Mouse (Mus musculus): Measurements from ENCODE around the gene Tbc1d7. TPM values are rescaled to one million over a fixed set of nuclear protein-coding genes. Genes with fewer than 3 reads are reported as not detected.

Tbc1d7 gene
- polyA plus RNA-seq, 2 experiments, result 4.7 to 12.6 TPM

DNA sequence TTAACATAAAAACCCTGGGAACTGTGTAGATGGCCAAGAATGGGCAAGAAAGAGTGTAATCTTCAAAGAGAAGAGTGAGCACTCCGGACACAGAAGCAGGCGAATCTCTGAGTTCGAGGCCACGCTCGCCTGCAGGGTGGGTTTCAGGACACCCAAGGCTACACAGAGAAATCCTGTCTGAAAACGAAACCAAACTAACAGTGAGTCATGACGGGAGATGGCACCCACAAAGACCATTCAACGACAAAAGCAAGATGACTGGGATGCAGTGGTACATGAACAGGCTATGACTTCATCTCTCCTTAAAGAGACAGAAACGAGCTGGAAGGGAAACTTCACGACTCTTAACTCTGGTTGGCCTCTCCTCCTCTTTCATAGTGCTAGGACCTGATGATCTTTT, 31.1 kb upstream of the Tbc1d7 start:
- Histone ChIP-seq H3K27ac (no peak overlapping the region), H3K4me1 (replicated peaks; ENCODE audit: control insufficient read depth in 2 of 2, insufficient read depth in 2 of 2, low read length in 1 of 2) (no peaks in the 10 kb centered on the region), H3K9ac (replicated peaks) (no peak overlapping the region), H3K4me2 (ENCODE audit: low read depth) (no peak overlapping the region), H3K4me3 (ENCODE audit: insufficient read depth in 1 of 2, low read depth in 2 of 2, low read length in 2 of 2) (no peak overlapping the region), H3K27me3 (ENCODE audit: control insufficient read depth, insufficient read depth, low read length) (no peaks in the 10 kb centered on the region; the same call in 1 of the 2 replicates), H3K9me3 (ENCODE audit: control insufficient read depth, low read length) (no peaks in the 10 kb centered on the region), H3K36me3 (replicated peaks; ENCODE audit: control insufficient read depth, insufficient read depth, low read depth) (no peaks in the 10 kb centered on the region)
- no peak for TF ChIP-seq CTCF (IDR thresholded peaks at IDR 0.05; ENCODE audit: low read depth)
- no peak for TF ChIP-seq EP300 (IDR thresholded peaks at IDR 0.05; ENCODE audit: low read depth)
- WGBS (ENCODE audit: insufficient replicate concordance), result 64% methylated on average over 10 of the region's 10 CpGs
- ATAC-seq (ENCODE audit: insufficient read depth) (no peak), DNase-seq (ENCODE audit: low read depth in 3 of 3, low spot score in 3 of 3) (no peak)

DNA sequence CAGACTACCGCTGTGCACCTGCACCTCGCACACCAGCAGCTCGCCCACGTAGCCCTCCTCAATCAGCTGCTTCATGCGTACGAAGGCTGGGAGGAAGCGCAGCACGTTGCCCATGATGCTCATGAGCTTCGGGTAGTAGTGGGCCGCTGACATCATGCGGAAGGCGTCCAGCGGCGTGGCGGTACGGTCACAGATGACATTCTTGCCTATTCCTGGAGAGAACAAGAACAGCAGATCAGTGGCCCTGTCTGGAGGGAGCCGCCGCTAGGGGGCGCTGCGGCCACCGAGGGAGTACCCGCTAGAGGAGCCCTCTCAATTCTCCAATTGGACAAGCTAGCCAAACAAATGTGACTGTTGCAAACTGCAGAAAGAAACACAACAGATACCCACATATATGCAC, 29.7 kb upstream of the Tbc1d7 start:
- Histone ChIP-seq H3K27me3 (ENCODE audit: control insufficient read depth, insufficient read depth, low read length) (no peaks in the 10 kb centered on the region; the same call in none of the 2 replicates), H3K36me3 (replicated peaks; ENCODE audit: control insufficient read depth, insufficient read depth, low read depth) (no peaks in the 10 kb centered on the region), H3K9ac (replicated peaks) (no peak overlapping the region), H3K4me3 (ENCODE audit: insufficient read depth in 1 of 2, low read depth in 2 of 2, low read length in 2 of 2) (no peak overlapping the region), H3K4me2 (ENCODE audit: low read depth) (no peak overlapping the region), H3K9me3 (ENCODE audit: control insufficient read depth, low read length) (no peaks in the 10 kb centered on the region), H3K4me1 (replicated peaks; ENCODE audit: control insufficient read depth in 2 of 2, insufficient read depth in 2 of 2, low read length in 1 of 2) (no peaks in the 10 kb centered on the region; a peak in 1 of 4 replicates), H3K27ac (no peak overlapping the region)
- DNase-seq (ENCODE audit: low read depth in 3 of 3, low spot score in 3 of 3), result no peak
- ATAC-seq (ENCODE audit: insufficient read depth), result no peak
- WGBS (ENCODE audit: insufficient replicate concordance), result 49% methylated on average over 22 of the region's 22 CpGs
- TF ChIP-seq CTCF (IDR thresholded peaks at IDR 0.05; ENCODE audit: low read depth), result peak; percentile 91
- no peak for TF ChIP-seq EP300 (IDR thresholded peaks at IDR 0.05; ENCODE audit: low read depth)

DNA sequence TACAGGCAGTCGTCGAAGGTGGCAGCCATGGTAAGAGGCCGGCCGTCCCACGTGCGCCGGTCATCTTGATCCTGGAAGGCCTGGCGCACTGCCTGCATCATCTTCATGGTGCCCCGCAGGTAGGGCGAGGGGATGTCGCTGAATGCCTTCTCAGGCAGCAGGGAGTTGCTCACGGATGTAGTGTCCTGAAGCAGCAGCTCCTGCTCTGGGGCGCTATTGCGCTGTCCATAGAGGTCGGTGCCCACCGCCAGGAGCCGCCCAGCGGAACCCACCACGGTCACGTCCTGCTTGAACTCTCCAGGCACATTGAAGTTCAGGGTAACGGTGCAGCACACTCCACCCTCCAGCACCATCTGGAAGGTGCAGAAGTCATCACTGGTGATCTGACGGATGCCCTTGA, 29.2 kb upstream of the Tbc1d7 start:
- Histone ChIP-seq H3K4me1 (replicated peaks; ENCODE audit: control insufficient read depth in 2 of 2, insufficient read depth in 2 of 2, low read length in 1 of 2) (peaks cover 0 to 3% of the 10 kb centered on the region in 2 experiments; a peak in 1 of 4 replicates), H3K9me3 (ENCODE audit: control insufficient read depth, low read length) (no peaks in the 10 kb centered on the region), H3K4me2 (ENCODE audit: low read depth) (no peak overlapping the region), H3K4me3 (ENCODE audit: insufficient read depth in 1 of 2, low read depth in 2 of 2, low read length in 2 of 2) (no peak overlapping the region), H3K27ac (no peak overlapping the region), H3K9ac (replicated peaks) (no peak overlapping the region), H3K36me3 (replicated peaks; ENCODE audit: control insufficient read depth, insufficient read depth, low read depth) (no peaks in the 10 kb centered on the region), H3K27me3 (ENCODE audit: control insufficient read depth, insufficient read depth, low read length) (no peaks in the 10 kb centered on the region; the same call in none of the 2 replicates)
- no peak for DNase-seq (ENCODE audit: low read depth in 3 of 3, low spot score in 3 of 3)
- TF ChIP-seq EP300 (IDR thresholded peaks at IDR 0.05; ENCODE audit: low read depth) (no peak), CTCF (IDR thresholded peaks at IDR 0.05; ENCODE audit: low read depth) (no peak)
- WGBS (ENCODE audit: insufficient replicate concordance), result 85% methylated on average over 22 of the region's 22 CpGs
- ATAC-seq (ENCODE audit: insufficient read depth), result no peak; the same call in 1 of the 2 replicates

DNA sequence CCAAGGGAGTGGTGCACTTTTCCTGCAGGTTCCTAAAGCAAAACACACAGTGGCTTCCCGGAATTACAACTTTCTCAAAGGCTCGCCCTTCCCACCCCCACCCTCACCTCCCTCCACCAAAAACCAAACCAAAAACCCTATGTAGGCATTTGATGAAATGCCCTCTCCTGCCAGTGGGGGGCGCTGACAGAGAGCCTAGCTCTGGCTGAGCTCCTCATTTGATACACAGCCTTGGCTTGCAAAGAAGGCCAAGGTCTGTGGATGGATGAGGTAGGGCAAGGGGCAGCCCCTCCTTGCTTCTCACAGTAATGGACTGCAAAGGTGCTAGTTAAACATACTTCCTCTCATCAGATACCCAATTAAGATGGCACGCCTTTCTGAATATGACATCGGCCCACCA, 28.4 kb upstream of the Tbc1d7 start:
- no peaks in the 10 kb centered on the region; the same call in none of the 2 replicates for H3K27me3 ChIP-seq (ENCODE audit: control insufficient read depth, insufficient read depth, low read length)
- no peak for ATAC-seq (ENCODE audit: insufficient read depth)
- WGBS (ENCODE audit: insufficient replicate concordance), result 49% methylated on average over 5 of the region's 5 CpGs
- H3K4me3 ChIP-seq (ENCODE audit: insufficient read depth in 1 of 2, low read depth in 2 of 2, low read length in 2 of 2), result no peak overlapping the region
- peaks cover 0 to 3% of the 10 kb centered on the region in 2 experiments; a peak in 1 of 4 replicates for H3K4me1 ChIP-seq (replicated peaks; ENCODE audit: control insufficient read depth in 2 of 2, insufficient read depth in 2 of 2, low read length in 1 of 2)
- H3K9me3 ChIP-seq (ENCODE audit: control insufficient read depth, low read length), result no peaks in the 10 kb centered on the region
- no peak overlapping the region for H3K4me2 ChIP-seq (ENCODE audit: low read depth)
- TF ChIP-seq CTCF (IDR thresholded peaks at IDR 0.05; ENCODE audit: low read depth) (peak; percentile 80), EP300 (IDR thresholded peaks at IDR 0.05; ENCODE audit: low read depth) (no peak)
- H3K36me3 ChIP-seq (replicated peaks; ENCODE audit: control insufficient read depth, insufficient read depth, low read depth), result no peaks in the 10 kb centered on the region
- no peak overlapping the region for H3K27ac ChIP-seq
- no peak overlapping the region for H3K9ac ChIP-seq (replicated peaks)
- DNase-seq (ENCODE audit: low read depth in 3 of 3, low spot score in 3 of 3), result no peak

DNA sequence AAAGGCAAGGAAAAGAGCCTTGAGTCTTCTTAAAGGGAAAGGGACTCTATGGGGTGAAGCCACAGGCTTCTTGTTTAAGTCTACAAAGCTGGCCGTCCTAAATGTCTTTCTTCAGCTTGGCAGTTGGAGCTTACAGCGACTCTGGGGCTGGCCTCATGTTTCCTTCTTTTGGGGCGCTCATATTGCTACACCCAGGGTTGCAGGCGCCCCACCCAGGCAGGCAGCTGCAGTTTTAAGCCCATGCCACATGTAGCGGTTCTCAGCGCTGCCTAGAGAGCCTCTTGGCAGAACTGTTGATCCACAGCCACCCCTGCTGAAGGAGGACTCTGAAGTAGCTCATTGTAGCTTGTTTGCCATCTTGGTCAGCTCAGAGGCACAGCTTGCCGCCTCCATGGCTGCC, 28.0 kb upstream of the Tbc1d7 start:
- WGBS (ENCODE audit: insufficient replicate concordance), result 61% methylated on average over 7 of the region's 7 CpGs
- Histone ChIP-seq H3K4me2 (ENCODE audit: low read depth) (no peak overlapping the region), H3K36me3 (replicated peaks; ENCODE audit: control insufficient read depth, insufficient read depth, low read depth) (no peaks in the 10 kb centered on the region), H3K9me3 (ENCODE audit: control insufficient read depth, low read length) (no peaks in the 10 kb centered on the region), H3K9ac (replicated peaks) (no peak overlapping the region), H3K4me3 (ENCODE audit: insufficient read depth in 1 of 2, low read depth in 2 of 2, low read length in 2 of 2) (no peak overlapping the region), H3K27ac (no peak overlapping the region), H3K27me3 (ENCODE audit: control insufficient read depth, insufficient read depth, low read length) (no peaks in the 10 kb centered on the region; the same call in none of the 2 replicates), H3K4me1 (replicated peaks; ENCODE audit: control insufficient read depth in 2 of 2, insufficient read depth in 2 of 2, low read length in 1 of 2) (peaks cover 0 to 3% of the 10 kb centered on the region in 2 experiments; a peak in 1 of 4 replicates)
- ATAC-seq (ENCODE audit: insufficient read depth) (no peak), DNase-seq (ENCODE audit: low read depth in 3 of 3, low spot score in 3 of 3) (no peak)
- TF ChIP-seq CTCF (IDR thresholded peaks at IDR 0.05; ENCODE audit: low read depth) (no peak), EP300 (IDR thresholded peaks at IDR 0.05; ENCODE audit: low read depth) (no peak)

Measured in liver, embryonic 14.5 days (tissue).